Mouse (Mus musculus) heart, postnatal 10 days (tissue): ENCODE measurements around the gene Cers4. TPM values are rescaled to one million over a fixed set of nuclear protein-coding genes. Genes with fewer than 3 reads are reported as not detected.

Experiments
- total RNA-seq, 2 experiments: library from RNA; stranded (reverse); gene quantifications; 2 replicates each; pipeline ENCODE4 v1.2.3; 2021

Cers4 gene
- total RNA-seq, 2 experiments from 2014 or later, result 45.9 to 65.9 TPM

Other genes with a start within 250 kb of the Cers4 start
- 1 to 10 TPM; 4.5 to 6.7 TPM for gene Tgfbr3l, start 244.8 kb upstream of the Cers4 start, total RNA-seq
- gene Snapc2, start 239.9 kb upstream of the Cers4 start, total RNA-seq, result 10 to 100 TPM; 16.6 to 20.5 TPM
- gene Ctxn1, start 233.8 kb upstream of the Cers4 start, total RNA-seq, result 1 to 10 TPM; 4.5 to 5.6 TPM
- gene Timm44, start 217.1 kb upstream of the Cers4 start, total RNA-seq, result 100 to 1,000 TPM; 107 to 112 TPM
- gene Ccl25, start 167.8 kb upstream of the Cers4 start, total RNA-seq, result 1 to 10 TPM; 4.9 to 6.3 TPM
- 10 to 100 TPM; 71.1 to 83.2 TPM for gene Elavl1, start 167.6 kb upstream of the Cers4 start, total RNA-seq
- 10 to 100 TPM in 1 of 2 experiments, 1 to 10 TPM in 1; 9.7 to 11.2 TPM for gene Zfp958, start 120.1 kb downstream of the Cers4 start, total RNA-seq